Mouse (Mus musculus) liver, adult (tissue): ENCODE data around the gene Rassf7.

ENCODE experiments used
- GATA4 ChIP-seq: IDR thresholded peaks from 2 replicates; pipeline ENCODE4 v1.6.1; 2014; ENCODE audit warnings: mild to moderate bottlenecking, low read length; ENCODE audit not compliant: insufficient replicate concordance

The Rassf7 gene

GRCm38 (mm10) chr7:141213605-141214235, 1.9 kb upstream of the Rassf7 start, which contains the start of gene Lmntd2:
Lmntd2 (minus strand) TSS chr7:141214080.
- TF ChIP-seq GATA4, result no peak

GRCm38 (mm10) chr7:141214310-141214709, 1.4 kb upstream of the Rassf7 start:
- TF ChIP-seq GATA4, result no peak

GRCm38 (mm10) chr7:141215880-141216733, 447 bp downstream of the Rassf7 start:
- no peak for TF ChIP-seq GATA4

GRCm38 (mm10) chr7:141216894-141217293, 1.2 kb downstream of the Rassf7 start:
- TF ChIP-seq GATA4, result no peak

- no peak for TF ChIP-seq GATA4
Observed at GRCm38 (mm10) chr7:141217343-141218013, 1.8 kb downstream of the Rassf7 start.

- TF ChIP-seq GATA4, result no peak
Observed at GRCm38 (mm10) chr7:141218141-141218540, 2.5 kb downstream of the Rassf7 start.

GRCm38 (mm10) chr7:141218557-141219133, 3.0 kb downstream of the Rassf7 start:
- no peak for TF ChIP-seq GATA4

GRCm38 (mm10) chr7:141219558-141220099, 4.0 kb downstream of the Rassf7 start:
- no peak for TF ChIP-seq GATA4

GRCm38 (mm10) chr7:141220377-141220776, 4.7 kb downstream of the Rassf7 start:
- TF ChIP-seq GATA4, result no peak

- TF ChIP-seq GATA4, result no peak
Observed at GRCm38 (mm10) chr7:141221249-141222125, 5.8 kb downstream of the Rassf7 start.

- no peak for TF ChIP-seq GATA4
Observed at GRCm38 (mm10) chr7:141222126-141222467, 6.4 kb downstream of the Rassf7 start.

- TF ChIP-seq GATA4, result no peak
Observed at GRCm38 (mm10) chr7:141222696-141223215, 7.1 kb downstream of the Rassf7 start.

GRCm38 (mm10) chr7:141226535-141226934, 10.9 kb downstream of the Rassf7 start:
- TF ChIP-seq GATA4, result no peak

GRCm38 (mm10) chr7:141227796-141228195, 12.1 kb downstream of the Rassf7 start:
- no peak for TF ChIP-seq GATA4
